Mouse (Mus musculus) embryonic facial prominence, embryonic 12.5 days (tissue): ENCODE data around the gene Gm12216. TPM values are rescaled to one million over a fixed set of nuclear protein-coding genes. Genes with fewer than 3 reads are reported as not detected.

Source experiments
- ATAC-seq: fragments of 200-750 bp; cut with Nextera tagmentation; 2 replicates; pipeline ENCODE4 v1.8.0; 2017; ENCODE audit not compliant: insufficient number of reproducible peaks, insufficient read depth, low FRiP score, low TSS enrichment
- H3K27ac ChIP-seq: fragments of 300-500 bp; sonication (generic); 2 replicates; pipeline ENCODE4 v1.5.1; 2016; ENCODE audit warnings: mild to moderate bottlenecking
- H3K27me3 ChIP-seq: fragments of 300-500 bp; sonication (generic); 2 replicates; pipeline ENCODE4 v1.6.1; 2016; ENCODE audit warnings: mild to moderate bottlenecking, moderate library complexity
- H3K36me3 ChIP-seq: fragments of 300-500 bp; sonication (generic); 2 replicates; pipeline ENCODE4 v1.6.1; 2016; ENCODE audit warnings: mild to moderate bottlenecking
- H3K4me1 ChIP-seq: fragments of 300-500 bp; sonication (generic); 2 replicates; pipeline ENCODE4 v1.6.1; 2016
- H3K4me2 ChIP-seq: fragments of 300-500 bp; sonication (generic); replicated peaks from 2 replicates; pipeline ENCODE4 v1.6.1; 2016; ENCODE audit warnings: mild to moderate bottlenecking, moderate library complexity
- H3K4me3 ChIP-seq: fragments of 300-500 bp; sonication (generic); 2 replicates; pipeline ENCODE4 v1.5.1; 2016; ENCODE audit warnings: mild to moderate bottlenecking
- H3K9ac ChIP-seq: fragments of 300-500 bp; sonication (generic); 2 replicates; pipeline ENCODE4 v1.6.1; 2016; ENCODE audit warnings: mild to moderate bottlenecking, moderate library complexity
- H3K9me3 ChIP-seq: fragments of 300-500 bp; sonication (generic); 2 replicates; pipeline ENCODE4 v1.6.1; 2016; ENCODE audit warnings: mild to moderate bottlenecking, moderate library complexity
- WGBS: fragments of 180-500 bp; shearing (Covaris S2); methylation state at CpG from one replicate; pipeline ENCODE4 v1.1.7; 2016; 5-methylcytosine and 5-hydroxymethylcytosine counted together
- polyA plus RNA-seq: library from polyadenylated mRNA; unstranded; fragments of >200 nt; fragmentation: Nextera tagmentation; extraction: Ambion mirVana; gene quantifications from 2 replicates; pipeline ENCODE4 v1.2.1, GENCODE M21; 2016

The Gm12216 gene
- polyA plus RNA-seq, 1 experiment from 2014 or later = 0.28 TPM

GRCm38 (mm10) chr11:53773087-53773486, 86.0 kb downstream of the Gm12216 start, which contains the start of gene Gm17334:
TSS of gene Gm17334 (minus strand) at chr11:53773187.
- no peak within 1 kb of the TSS for H3K4me3 ChIP-seq
- H3K4me1 ChIP-seq = peaks cover 14% of the 10 kb centered on the region
- H3K9me3 ChIP-seq = no peaks in the 10 kb centered on the region
- H3K9ac ChIP-seq = no peak within 1 kb of the TSS
- ATAC-seq = no peak
- H3K4me2 ChIP-seq = no peak within 1 kb of the TSS
- 88% methylated on average over 5 of the region's 5 CpGs for WGBS
- H3K36me3 ChIP-seq = peaks cover 9% of the 10 kb centered on the region; the same call in 1 of the 2 replicates
- H3K27ac ChIP-seq = no peak within 1 kb of the TSS
- H3K27me3 ChIP-seq = no peaks in the 10 kb centered on the region

DNA sequence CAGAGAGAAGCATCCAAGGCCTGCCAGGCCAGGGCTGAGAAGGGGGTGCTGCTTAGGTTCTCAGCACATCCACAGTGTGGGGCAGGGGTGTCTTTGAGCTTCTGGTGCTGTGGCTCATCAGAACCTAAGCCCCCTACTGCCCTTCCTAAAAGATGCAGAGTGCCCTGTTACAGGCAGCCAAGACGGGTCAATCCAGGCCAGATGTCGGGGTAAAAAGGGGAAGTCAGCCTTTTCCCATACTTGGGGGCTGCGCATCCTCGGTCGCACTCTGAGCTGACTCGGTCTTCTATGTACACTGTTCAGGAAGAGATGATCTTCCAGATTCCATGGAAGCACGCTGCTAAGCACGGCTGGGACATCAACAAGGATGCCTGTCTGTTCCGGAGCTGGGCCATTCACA, 86.5 kb downstream of the Gm12216 start:
- Histone ChIP-seq H3K4me2 (no peak overlapping the region), H3K27ac (no peak overlapping the region), H3K27me3 (no peaks in the 10 kb centered on the region), H3K9me3 (no peaks in the 10 kb centered on the region), H3K4me3 (no peak overlapping the region), H3K9ac (no peak overlapping the region), H3K36me3 (peaks cover 9% of the 10 kb centered on the region; the same call in 1 of the 2 replicates), H3K4me1 (peaks cover 14% of the 10 kb centered on the region)
- ATAC-seq = no peak
- WGBS = 72% methylated on average over 9 of the region's 9 CpGs

- no peak overlapping the region for H3K27ac ChIP-seq
- H3K27me3 ChIP-seq = no peaks in the 10 kb centered on the region
- WGBS = 82% methylated on average over 11 of the region's 11 CpGs
- no peak overlapping the region for H3K9ac ChIP-seq
- H3K4me2 ChIP-seq = peak overlapping the region; percentile 79
- no peak for ATAC-seq
- peak overlapping the region; percentile 65 for H3K4me3 ChIP-seq
- peaks cover 6% of the 10 kb centered on the region; the same call in 1 of the 2 replicates for H3K36me3 ChIP-seq
- H3K4me1 ChIP-seq = peaks cover 14% of the 10 kb centered on the region
- H3K9me3 ChIP-seq = no peaks in the 10 kb centered on the region
These were observed 87.9 kb downstream of the Gm12216 start for GRCm38 (mm10) chr11:53771001-53771744.

DNA sequence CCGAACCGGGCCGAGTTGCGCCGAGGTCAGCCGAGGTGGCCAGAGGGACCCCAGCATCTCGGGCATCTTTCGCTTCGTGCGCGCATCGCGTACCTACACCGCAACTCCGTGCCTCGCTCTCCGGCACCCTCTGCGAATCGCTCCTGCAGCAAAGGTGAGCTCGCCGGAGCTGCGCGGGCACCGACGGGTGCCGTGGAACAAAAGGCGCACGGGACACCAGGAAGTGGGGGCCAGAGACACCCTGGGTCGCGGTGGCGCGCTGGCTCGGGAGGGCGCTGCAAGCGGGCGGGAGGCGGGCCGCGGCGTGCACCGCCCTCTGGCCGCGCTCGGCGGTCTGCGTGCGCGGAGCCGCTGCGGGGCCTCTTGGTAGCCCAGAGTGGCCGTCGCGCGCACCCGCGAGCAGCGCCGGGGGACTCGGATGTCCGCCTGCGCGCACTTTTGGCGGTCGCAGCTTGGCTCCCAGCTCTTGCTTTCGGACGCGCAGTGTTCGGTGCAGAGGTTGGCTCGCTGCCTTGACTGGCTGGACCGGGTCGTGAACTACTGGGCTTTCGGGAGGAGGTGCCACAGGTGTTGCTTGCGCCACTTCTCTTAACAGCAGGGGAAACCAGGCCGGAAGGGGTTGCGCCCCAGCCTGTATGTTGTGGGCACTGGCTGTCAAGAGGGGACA, 88.8 kb downstream of the Gm12216 start:
- Histone ChIP-seq H3K27ac (peak overlapping the region; percentile 64; the same call in 1 of the 2 replicates), H3K36me3 (peaks cover 3% of the 10 kb centered on the region; the same call in 1 of the 2 replicates), H3K4me1 (peaks cover 14% of the 10 kb centered on the region), H3K4me2 (peak overlapping the region; percentile 79), H3K4me3 (peak overlapping the region; percentile 65), H3K27me3 (no peaks in the 10 kb centered on the region), H3K9me3 (no peaks in the 10 kb centered on the region), H3K9ac (peak overlapping the region; percentile 73)
- whole genome bisulfite sequencing = under 1% methylated on average over 65 of the region's 75 CpGs
- ATAC-seq = peak; percentile 79

DNA sequence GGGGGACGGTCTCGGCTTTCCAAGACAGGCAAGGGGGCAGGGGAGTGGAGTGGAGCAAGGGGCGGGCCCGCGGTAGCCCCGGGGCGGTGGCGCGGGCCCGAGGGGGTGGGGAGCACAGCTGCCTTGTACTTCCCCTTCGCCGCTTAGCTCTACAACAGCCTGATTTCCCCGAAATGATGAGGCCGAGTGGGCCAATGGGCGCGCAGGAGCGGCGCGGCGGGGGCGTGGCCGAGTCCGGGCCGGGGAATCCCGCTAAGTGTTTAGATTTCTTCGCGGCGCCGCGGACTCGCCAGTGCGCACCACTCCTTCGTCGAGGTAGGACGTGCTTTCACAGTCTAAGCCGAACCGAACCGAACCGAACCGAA, 89.3 kb downstream of the Gm12216 start, which contains the start of gene Irf1:
Gene Irf1 (plus strand): TSS at position 255 of the 365 bp plus-strand sequence.
- H3K36me3 ChIP-seq = peaks cover 3% of the 10 kb centered on the region; the same call in 1 of the 2 replicates
- under 1% methylated on average over 40 of the region's 40 CpGs for WGBS
- no peaks in the 10 kb centered on the region for H3K27me3 ChIP-seq
- peaks cover 14% of the 10 kb centered on the region for H3K4me1 ChIP-seq
- H3K9me3 ChIP-seq = no peaks in the 10 kb centered on the region
- ATAC-seq = peak; percentile 92
- peak within 1 kb of the TSS; percentile 65 for H3K4me3 ChIP-seq
- H3K9ac ChIP-seq = peak within 1 kb of the TSS; percentile 73
- H3K27ac ChIP-seq = peak within 1 kb of the TSS; percentile 64; the same call in 1 of the 2 replicates
- H3K4me2 ChIP-seq = peak within 1 kb of the TSS; percentile 79

DNA sequence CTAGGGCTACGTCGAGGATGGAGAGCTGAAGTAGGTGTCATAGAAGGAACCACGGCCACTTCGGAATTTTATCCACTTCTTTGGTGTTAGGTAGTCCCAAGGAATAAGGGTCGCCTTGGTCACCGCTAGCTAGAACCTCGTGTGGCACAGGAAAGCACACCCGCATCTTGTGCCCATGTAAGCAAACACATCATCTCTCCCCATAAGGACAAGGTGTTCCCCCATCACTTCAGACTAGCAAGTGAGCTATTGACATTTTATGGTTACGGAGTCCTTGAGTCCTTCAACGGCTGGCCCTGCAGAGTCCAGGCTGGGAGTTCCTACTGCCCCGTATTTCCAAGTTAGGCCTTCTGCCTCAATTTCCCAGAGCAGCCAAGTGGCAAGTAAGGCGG, 89.9 kb downstream of the Gm12216 start:
- H3K4me3 ChIP-seq = peak overlapping the region; percentile 65
- peaks cover 16% of the 10 kb centered on the region for H3K4me1 ChIP-seq
- no peak for ATAC-seq
- H3K9ac ChIP-seq = no peak overlapping the region
- no peak overlapping the region for H3K27ac ChIP-seq
- no peaks in the 10 kb centered on the region for H3K9me3 ChIP-seq
- H3K4me2 ChIP-seq = peak overlapping the region; percentile 79
- no peaks in the 10 kb centered on the region for H3K27me3 ChIP-seq
- WGBS = 60% methylated on average over 12 of the region's 12 CpGs
- peaks cover 3% of the 10 kb centered on the region; the same call in 1 of the 2 replicates for H3K36me3 ChIP-seq

DNA sequence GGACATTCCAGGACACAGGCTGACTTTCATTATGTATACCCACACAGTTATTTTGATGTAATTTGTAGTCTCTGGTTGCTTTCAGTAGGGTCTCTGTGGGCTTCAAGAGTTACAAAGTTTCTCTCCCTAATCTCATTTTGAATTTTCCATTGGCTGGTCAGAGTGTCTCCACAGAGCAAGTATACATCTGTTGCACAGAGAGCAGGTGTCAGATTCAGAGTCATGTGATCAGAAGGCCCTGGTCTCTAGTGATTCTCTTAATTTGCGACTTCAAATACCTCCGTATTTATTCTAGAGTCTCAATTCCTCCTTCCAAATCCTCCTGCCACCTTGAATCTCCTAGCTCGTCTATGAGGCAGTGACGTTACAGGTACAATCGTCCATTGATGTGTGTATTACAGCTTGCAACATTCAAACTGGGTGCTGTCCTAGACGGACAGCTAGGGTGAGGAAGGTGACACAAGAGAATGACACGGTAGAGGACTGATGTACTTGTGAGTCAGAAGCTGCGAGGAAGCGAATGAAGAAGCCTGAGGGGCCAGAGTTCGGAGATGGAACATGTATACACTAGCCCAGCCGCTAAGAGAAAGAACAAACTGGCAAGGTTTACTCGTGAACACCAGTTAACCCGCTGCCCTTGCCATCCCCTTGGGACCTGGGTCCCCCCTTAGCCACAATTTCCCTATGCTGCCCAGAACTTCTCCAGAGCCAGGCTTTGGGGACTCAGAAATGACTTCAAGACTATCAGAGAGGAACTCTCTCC, 90.5 kb downstream of the Gm12216 start:
- H3K27me3 ChIP-seq = no peaks in the 10 kb centered on the region

DNA sequence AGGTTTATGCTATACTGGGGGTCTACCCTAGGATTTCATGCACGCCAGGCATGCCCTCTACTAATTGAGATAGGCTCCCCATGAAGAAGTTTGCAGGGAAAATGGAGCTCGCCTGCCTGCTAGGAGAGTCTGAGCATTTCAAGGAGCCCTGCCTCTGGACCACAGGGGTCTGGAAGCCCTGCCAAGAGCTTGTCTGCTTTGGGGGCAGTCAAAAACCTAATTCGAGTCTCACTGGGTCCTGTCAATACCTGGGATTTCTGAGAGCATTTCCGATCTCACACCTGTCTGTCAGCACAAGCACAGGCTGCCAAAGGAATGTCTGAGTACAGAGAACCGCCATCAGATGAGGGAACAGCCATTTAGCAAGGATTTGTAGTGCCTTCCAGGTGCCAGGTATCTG, 94.5 kb downstream of the Gm12216 start:
- Histone ChIP-seq H3K9ac (no peak overlapping the region), H3K4me3 (no peak overlapping the region), H3K4me1 (peaks cover 30% of the 10 kb centered on the region), H3K27me3 (peaks cover 10% of the 10 kb centered on the region; the same call in 1 of the 2 replicates), H3K4me2 (no peak overlapping the region; the same call in 1 of the 2 replicates), H3K9me3 (no peaks in the 10 kb centered on the region), H3K27ac (no peak overlapping the region), H3K36me3 (no peaks in the 10 kb centered on the region)
- WGBS = 53% methylated on average over 5 of the region's 5 CpGs
- no peak for ATAC-seq

More for the DNA sequence above, 90.5 kb downstream of the Gm12216 start:
- no peaks in the 10 kb centered on the region for H3K36me3 ChIP-seq
- H3K4me3 ChIP-seq = no peak overlapping the region
- H3K9me3 ChIP-seq = no peaks in the 10 kb centered on the region
- H3K27ac ChIP-seq = no peak overlapping the region
- peaks cover 20% of the 10 kb centered on the region for H3K4me1 ChIP-seq
- no peak overlapping the region for H3K4me2 ChIP-seq
- no peak overlapping the region for H3K9ac ChIP-seq
- WGBS = 72% methylated on average over 13 of the region's 13 CpGs
- no peak for ATAC-seq

- Histone ChIP-seq H3K4me1 (peaks cover 31% of the 10 kb centered on the region), H3K9me3 (no peaks in the 10 kb centered on the region), H3K9ac (peak overlapping the region; percentile 58), H3K36me3 (no peaks in the 10 kb centered on the region), H3K27me3 (peaks cover 13% of the 10 kb centered on the region; the same call in 1 of the 2 replicates), H3K4me3 (peak overlapping the region; percentile 34), H3K4me2 (peak overlapping the region; percentile 76), H3K27ac (peak overlapping the region; percentile 86)
- WGBS = under 1% methylated on average over 31 of the region's 33 CpGs
- peak; percentile 81 for ATAC-seq
These were observed 95.4 kb downstream of the Gm12216 start for GRCm38 (mm10) chr11:53763496-53764140.

GRCm38 (mm10) chr11:53762827-53763495, 96.1 kb downstream of the Gm12216 start:
- Histone ChIP-seq H3K36me3 (no peaks in the 10 kb centered on the region), H3K27me3 (peaks cover 13% of the 10 kb centered on the region; the same call in 1 of the 2 replicates), H3K9ac (peak overlapping the region; percentile 1; the same call in 1 of the 2 replicates), H3K4me2 (peak overlapping the region; percentile 76), H3K27ac (peak overlapping the region; percentile 86), H3K9me3 (no peaks in the 10 kb centered on the region), H3K4me1 (peaks cover 31% of the 10 kb centered on the region), H3K4me3 (peak overlapping the region; percentile 34)
- ATAC-seq = no peak
- WGBS = 7% methylated on average over 23 of the region's 23 CpGs
